Mouse (Mus musculus) lung, postnatal 14 days (tissue): ENCODE results near the gene Gm14408.
"Not testable (repeated sequence)": the region's sequence is repeated elsewhere in the genome, so short reads cannot be mapped to it uniquely, and the experiment has no call there.

Source experiments
- DNase-seq: peaks from one replicate; pipeline ENCODE4 v3.0.0; 2021

Gene Gm14408

DNA sequence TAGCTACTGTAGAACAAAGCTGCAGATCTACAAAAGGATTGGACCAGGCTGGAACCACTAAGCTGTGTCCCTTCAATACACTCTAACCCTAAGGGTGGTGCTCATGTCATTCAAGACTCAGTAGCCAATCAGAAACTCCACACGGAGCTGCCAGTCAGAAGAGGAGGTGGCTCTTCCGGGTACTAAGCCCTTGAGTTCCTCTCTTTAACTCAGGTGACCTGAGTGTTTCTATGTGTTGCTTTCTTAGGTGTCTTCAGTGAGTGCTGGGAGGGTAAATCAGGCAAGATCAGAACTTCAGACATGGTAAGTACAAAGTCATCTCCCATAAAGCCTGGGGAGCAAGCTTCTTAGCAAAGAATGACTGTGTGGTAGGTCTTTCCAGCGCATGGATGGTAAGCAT is at the start of gene Gm14408:
Gene Gm14408, plus strand, starts transcription at position 301 of the 400 bp plus-strand sequence.
- not testable (repeated sequence) for DNase-seq

DNA sequence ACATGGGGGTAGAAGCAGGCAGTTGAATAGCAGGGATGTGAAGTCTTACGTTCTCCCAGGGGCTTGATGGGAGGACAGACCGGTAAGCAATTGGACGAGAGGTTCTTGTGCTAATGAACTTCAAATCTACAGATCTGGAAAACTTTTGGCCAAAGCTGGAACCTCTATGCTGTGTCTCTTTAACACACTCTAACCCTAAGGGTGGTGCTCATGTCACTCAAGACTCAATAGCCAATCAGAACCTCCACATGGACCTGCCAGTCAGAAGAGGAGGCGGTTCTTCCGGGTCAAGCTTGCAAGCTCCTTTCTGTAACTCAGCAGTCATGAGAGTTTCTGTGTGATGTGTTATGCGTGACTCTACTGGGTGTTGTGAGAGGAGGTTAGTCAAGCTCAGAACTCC is 32.6 kb upstream of the Gm14408 start, which contains the start of gene Gm14295:
Gene Gm14295, plus strand, starts transcription at position 301 of the 400 bp plus-strand sequence.
- DNase-seq = not testable (repeated sequence)

DNA sequence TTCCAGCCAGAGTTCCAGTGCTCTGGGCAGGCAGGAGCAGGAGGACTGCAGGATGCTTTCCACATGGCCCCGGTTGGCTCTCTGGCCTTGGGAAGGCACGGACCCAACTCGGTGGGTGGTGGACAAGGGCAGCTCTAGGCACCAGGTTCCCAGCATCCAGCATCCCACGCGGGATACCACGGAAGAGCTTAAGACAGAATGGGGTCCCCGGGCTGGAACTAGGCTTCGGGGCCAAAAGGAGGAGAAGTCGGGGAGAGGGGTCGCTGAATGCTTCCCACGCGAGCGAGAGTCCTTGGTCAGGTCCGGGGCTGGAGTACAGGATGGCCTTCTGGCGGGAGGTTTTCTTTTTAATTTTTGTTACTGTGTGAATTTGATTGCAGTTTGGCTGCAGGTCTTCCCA is 32.2 kb upstream of the Gm14408 start:
- not testable (repeated sequence) for DNase-seq
